Mouse (Mus musculus): ENCODE results near the gene Cib1. TPM values are rescaled to one million over a fixed set of nuclear protein-coding genes. Genes with fewer than 3 reads are reported as not detected.

The Cib1 gene
- polyA plus RNA-seq, 1 experiment: 54.0 TPM

- Histone ChIP-seq H3K4me1 (peaks cover 91% of the 10 kb centered on the region), H3K27me3 (replicated peaks) (no peaks in the 10 kb centered on the region), H3K9me3 (peaks cover 4% of the 10 kb centered on the region; the same call in 1 of the 2 replicates), H3K4me3 (replicated peaks) (no peak overlapping the region), H3K36me3 (replicated peaks; ENCODE audit: low read length) (peaks cover 4% of the 10 kb centered on the region)
- TF ChIP-seq GATA1 (IDR thresholded peaks at IDR 0.05; ENCODE audit: borderline replicate concordance, low read length) (no peak), FLI1 (IDR thresholded peaks at IDR 0.05; ENCODE audit: low read length) (no peak)
These were observed 43.3 kb downstream of the Cib1 start for GRCm38 (mm10) chr7:80189147-80189933.

GRCm38 (mm10) chr7:80188579-80189125 is 44.0 kb downstream of the Cib1 start:
- peaks cover 4% of the 10 kb centered on the region for H3K36me3 ChIP-seq (replicated peaks; ENCODE audit: low read length)
- TF ChIP-seq GATA1 (IDR thresholded peaks at IDR 0.05; ENCODE audit: borderline replicate concordance, low read length) (no peak), FLI1 (IDR thresholded peaks at IDR 0.05; ENCODE audit: low read length) (no peak)
- H3K27me3 ChIP-seq (replicated peaks): no peaks in the 10 kb centered on the region
- peaks cover 4% of the 10 kb centered on the region; the same call in 1 of the 2 replicates for H3K9me3 ChIP-seq
- H3K4me3 ChIP-seq (replicated peaks): no peak overlapping the region
- H3K4me1 ChIP-seq: peaks cover 88% of the 10 kb centered on the region

GRCm38 (mm10) chr7:80187501-80187900 is 45.1 kb downstream of the Cib1 start:
- Histone ChIP-seq H3K9me3 (peaks cover 4% of the 10 kb centered on the region; the same call in 1 of the 2 replicates), H3K36me3 (replicated peaks; ENCODE audit: low read length) (peaks cover 4% of the 10 kb centered on the region), H3K4me3 (replicated peaks) (peak overlapping the region; percentile 26), H3K4me1 (peaks cover 85% of the 10 kb centered on the region), H3K27me3 (replicated peaks) (no peaks in the 10 kb centered on the region)
- no peak for TF ChIP-seq FLI1 (IDR thresholded peaks at IDR 0.05; ENCODE audit: low read length)
- no peak for TF ChIP-seq GATA1 (IDR thresholded peaks at IDR 0.05; ENCODE audit: borderline replicate concordance, low read length)

GRCm38 (mm10) chr7:80186531-80187296 is 45.9 kb downstream of the Cib1 start, which contains the start of gene Sema4b:
Gene Sema4b (plus strand): TSS chr7:80186841.
- H3K27me3 ChIP-seq (replicated peaks): no peaks in the 10 kb centered on the region
- TF ChIP-seq FLI1 (IDR thresholded peaks at IDR 0.05; ENCODE audit: low read length): no peak
- TF ChIP-seq GATA1 (IDR thresholded peaks at IDR 0.05; ENCODE audit: borderline replicate concordance, low read length): no peak
- peaks cover 4% of the 10 kb centered on the region for H3K36me3 ChIP-seq (replicated peaks; ENCODE audit: low read length)
- peak within 1 kb of the TSS; percentile 89 for H3K4me3 ChIP-seq (replicated peaks)
- H3K9me3 ChIP-seq: peaks cover 4% of the 10 kb centered on the region; the same call in 1 of the 2 replicates
- H3K4me1 ChIP-seq: peaks cover 85% of the 10 kb centered on the region

- peaks cover 85% of the 10 kb centered on the region for H3K4me1 ChIP-seq
- TF ChIP-seq GATA1 (IDR thresholded peaks at IDR 0.05; ENCODE audit: borderline replicate concordance, low read length) (no peak), FLI1 (IDR thresholded peaks at IDR 0.05; ENCODE audit: low read length) (no peak)
- peak overlapping the region; percentile 89 for H3K4me3 ChIP-seq (replicated peaks)
- no peaks in the 10 kb centered on the region for H3K27me3 ChIP-seq (replicated peaks)
- peaks cover 4% of the 10 kb centered on the region for H3K36me3 ChIP-seq (replicated peaks; ENCODE audit: low read length)
- H3K9me3 ChIP-seq: peaks cover 4% of the 10 kb centered on the region; the same call in 1 of the 2 replicates
These were observed 46.6 kb downstream of the Cib1 start for GRCm38 (mm10) chr7:80186021-80186420.

- TF ChIP-seq FLI1 (IDR thresholded peaks at IDR 0.05; ENCODE audit: low read length) (no peak), GATA1 (IDR thresholded peaks at IDR 0.05; ENCODE audit: borderline replicate concordance, low read length) (no peak)
- H3K4me1 ChIP-seq: peaks cover 85% of the 10 kb centered on the region
- H3K4me3 ChIP-seq (replicated peaks): no peak overlapping the region
- H3K9me3 ChIP-seq: peaks cover 4% of the 10 kb centered on the region; the same call in 1 of the 2 replicates
- H3K36me3 ChIP-seq (replicated peaks; ENCODE audit: low read length): peaks cover 4% of the 10 kb centered on the region
- H3K27me3 ChIP-seq (replicated peaks): no peaks in the 10 kb centered on the region
These were observed 47.6 kb downstream of the Cib1 start for GRCm38 (mm10) chr7:80184968-80185367.

- no peak overlapping the region for H3K4me3 ChIP-seq (replicated peaks)
- TF ChIP-seq GATA1 (IDR thresholded peaks at IDR 0.05; ENCODE audit: borderline replicate concordance, low read length): no peak
- no peak for TF ChIP-seq FLI1 (IDR thresholded peaks at IDR 0.05; ENCODE audit: low read length)
- H3K36me3 ChIP-seq (replicated peaks; ENCODE audit: low read length): peaks cover 4% of the 10 kb centered on the region
- no peaks in the 10 kb centered on the region for H3K27me3 ChIP-seq (replicated peaks)
- H3K4me1 ChIP-seq: peaks cover 82% of the 10 kb centered on the region
- peaks cover 4% of the 10 kb centered on the region; the same call in 1 of the 2 replicates for H3K9me3 ChIP-seq
These were observed 48.1 kb downstream of the Cib1 start for GRCm38 (mm10) chr7:80184551-80184950.

GRCm38 (mm10) chr7:80183969-80184368 is 48.6 kb downstream of the Cib1 start:
- H3K9me3 ChIP-seq: peaks cover 4% of the 10 kb centered on the region; the same call in 1 of the 2 replicates
- no peaks in the 10 kb centered on the region for H3K27me3 ChIP-seq (replicated peaks)
- TF ChIP-seq FLI1 (IDR thresholded peaks at IDR 0.05; ENCODE audit: low read length) (no peak), GATA1 (IDR thresholded peaks at IDR 0.05; ENCODE audit: borderline replicate concordance, low read length) (no peak)
- H3K36me3 ChIP-seq (replicated peaks; ENCODE audit: low read length): peaks cover 4% of the 10 kb centered on the region
- H3K4me1 ChIP-seq: peaks cover 76% of the 10 kb centered on the region
- H3K4me3 ChIP-seq (replicated peaks): no peak overlapping the region

- no peak overlapping the region for H3K4me3 ChIP-seq (replicated peaks)
- H3K27me3 ChIP-seq (replicated peaks): no peaks in the 10 kb centered on the region
- H3K9me3 ChIP-seq: peaks cover 5% of the 10 kb centered on the region; the same call in 1 of the 2 replicates
- TF ChIP-seq FLI1 (IDR thresholded peaks at IDR 0.05; ENCODE audit: low read length): no peak
- TF ChIP-seq GATA1 (IDR thresholded peaks at IDR 0.05; ENCODE audit: borderline replicate concordance, low read length): no peak
- peaks cover 3% of the 10 kb centered on the region for H3K36me3 ChIP-seq (replicated peaks; ENCODE audit: low read length)
- peaks cover 74% of the 10 kb centered on the region for H3K4me1 ChIP-seq
These were observed 49.1 kb downstream of the Cib1 start for GRCm38 (mm10) chr7:80183466-80183865.

Measured in megakaryocyte, embryonic 14.5 days (primary cell).